Mouse (Mus musculus): ENCODE data around the gene Cox6b2.

Gene Cox6b2

DNA sequence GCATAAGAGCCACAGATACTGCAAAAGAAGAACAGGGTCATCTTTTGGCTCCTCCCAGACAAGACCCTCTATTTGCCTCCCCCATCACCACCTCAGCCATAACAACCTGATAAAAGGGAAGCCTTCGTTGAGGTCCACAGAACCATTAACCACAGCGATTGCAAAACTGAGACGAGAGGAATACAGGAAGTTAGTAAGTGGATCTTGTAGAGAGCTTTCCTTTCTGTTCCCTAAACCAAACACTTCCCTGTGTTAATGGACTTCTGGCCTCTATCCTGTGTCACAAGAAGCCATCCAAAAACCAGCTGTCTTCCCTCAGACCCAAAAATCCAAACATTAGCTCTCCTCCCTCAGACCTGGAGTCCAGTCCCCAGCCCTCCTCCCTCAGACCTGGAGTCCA is 28.5 kb downstream of the Cox6b2 start:
- in situ Hi-C loops (cut with MboI, MseI), result loop anchor here in 1 of 2 experiments (10.0 kb wide), 1 partner anchor 500 kb away; no protein-coding TSS in a partner anchor

DNA sequence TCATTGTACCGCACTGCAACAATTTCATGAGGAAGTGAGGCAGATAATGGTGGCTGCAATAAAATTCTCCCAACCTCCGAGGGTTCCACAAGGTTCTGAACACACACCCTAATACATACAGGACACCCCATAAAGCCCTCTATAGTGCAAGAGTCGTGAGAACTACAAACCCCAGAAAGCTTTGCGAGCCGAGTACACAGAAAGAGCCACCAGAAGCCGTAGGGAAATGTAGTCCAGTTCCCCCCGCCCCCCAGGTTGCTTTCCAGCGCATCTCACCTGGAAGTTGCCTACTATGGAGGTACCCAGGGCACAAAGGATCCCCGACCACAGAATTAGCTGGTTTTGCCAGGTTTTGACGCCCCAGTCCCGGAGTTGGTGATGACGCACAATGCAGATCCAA is 29.4 kb downstream of the Cox6b2 start:
- in situ Hi-C loops (cut with MboI, MseI), result loop anchor here in 1 of 2 experiments (10.0 kb wide), 1 partner anchor 499 kb away; no protein-coding TSS in a partner anchor

DNA sequence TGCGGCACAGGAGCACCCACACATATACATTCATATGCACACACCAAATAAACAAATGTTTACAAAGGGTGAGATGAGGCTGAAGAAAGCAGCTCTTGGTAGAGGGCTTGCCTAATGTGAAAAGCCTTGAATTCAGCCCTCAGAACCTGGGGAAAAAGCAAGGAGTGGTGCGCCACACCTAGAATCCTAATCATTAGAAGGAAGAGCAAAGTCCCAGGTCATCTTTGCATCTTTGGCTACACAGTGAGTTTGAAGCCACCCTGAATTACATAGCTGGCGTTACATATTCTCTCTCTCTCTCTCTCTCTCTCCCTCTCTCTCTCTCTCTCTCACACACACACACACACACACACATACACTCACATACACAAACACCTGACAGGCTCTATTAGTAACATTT is 33.6 kb downstream of the Cox6b2 start:
- in situ Hi-C loops (cut with MboI, MseI), result no loop called here

DNA sequence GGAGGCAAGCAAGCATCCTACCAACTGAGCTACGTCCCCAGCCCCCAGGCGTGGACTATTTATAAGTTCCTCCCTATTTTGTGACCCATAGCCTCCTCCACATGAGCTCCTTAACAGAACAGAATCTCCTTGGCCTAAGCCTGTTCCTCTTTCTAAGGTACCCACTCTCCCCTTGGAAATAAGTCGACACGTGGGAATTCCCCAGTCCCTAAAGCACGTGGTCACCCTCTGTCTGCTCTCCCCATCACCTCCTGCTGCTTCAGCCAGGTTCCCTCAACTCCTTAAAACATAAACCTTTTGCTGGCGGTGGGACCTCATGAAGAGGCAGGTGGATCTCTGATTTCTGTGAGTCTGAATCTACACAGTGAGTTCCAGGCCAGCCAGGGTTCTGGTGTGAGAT is 35.9 kb downstream of the Cox6b2 start:
- in situ Hi-C loops (cut with MboI, MseI), result no loop called here

DNA sequence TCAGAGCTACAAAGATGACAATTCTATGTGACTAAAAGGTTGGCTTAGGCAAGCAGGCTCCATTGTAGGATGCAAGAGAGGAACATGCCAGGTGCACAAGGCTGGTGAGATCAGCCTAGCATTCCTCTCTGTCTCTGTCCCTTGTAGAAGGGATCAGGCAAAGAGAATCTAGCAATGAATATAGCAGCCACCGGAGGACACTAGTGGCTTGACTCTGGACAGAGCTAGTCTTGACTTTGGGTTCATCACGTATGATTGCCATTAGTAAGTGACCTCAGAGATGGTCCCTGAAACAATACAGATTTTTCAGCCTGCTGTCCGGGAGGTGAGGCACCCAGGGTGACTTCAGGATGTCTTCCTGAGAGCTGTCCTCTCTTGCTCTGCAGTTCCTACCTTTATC is 40.3 kb downstream of the Cox6b2 start:
- in situ Hi-C loops (cut with MboI, MseI), result loop anchor here in 1 of 2 experiments (5.0 kb wide), 1 partner anchor 185 kb away; no protein-coding TSS in a partner anchor

DNA sequence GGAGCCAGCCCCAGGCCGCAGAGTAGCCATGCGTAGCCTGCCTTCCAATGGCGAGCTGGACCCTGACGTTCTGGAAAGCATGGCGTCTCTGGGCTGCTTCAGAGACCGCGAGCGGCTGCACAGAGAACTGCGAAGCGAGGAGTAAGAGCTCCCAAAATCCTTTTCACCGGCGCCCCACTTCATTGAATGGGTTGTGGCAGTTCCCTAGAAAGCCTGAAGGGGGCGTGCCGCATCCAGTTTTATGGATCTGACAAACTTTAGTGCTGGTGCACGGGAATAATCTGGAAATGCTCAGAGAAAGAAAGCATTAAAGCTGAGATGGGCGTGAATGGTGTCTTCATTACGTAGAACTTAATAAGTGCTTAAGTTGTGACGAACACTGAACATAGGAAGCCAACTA is 47.8 kb downstream of the Cox6b2 start:
- in situ Hi-C loops (cut with MboI, MseI), result no loop called here

DNA sequence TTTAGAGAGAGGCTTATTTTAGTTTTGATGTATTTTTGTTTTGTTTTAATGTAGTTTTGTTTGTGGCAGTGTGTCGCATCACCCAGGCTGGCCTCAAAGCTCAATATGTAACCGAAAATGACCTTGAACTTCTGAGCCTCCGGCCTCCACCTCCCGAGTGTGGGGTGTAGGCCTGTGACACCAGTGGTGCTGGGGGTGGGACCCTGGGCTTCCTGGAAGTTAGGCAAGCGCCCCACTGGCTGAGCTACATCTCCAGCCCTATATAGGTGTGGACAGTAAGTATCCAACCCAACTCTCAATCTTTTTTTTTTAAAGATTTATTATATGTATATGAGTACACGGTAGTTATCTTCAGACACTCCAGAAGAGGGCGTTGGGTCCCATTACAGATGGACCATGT is 49.7 kb downstream of the Cox6b2 start:
- in situ Hi-C loops (cut with MboI, MseI), result no loop called here

DNA sequence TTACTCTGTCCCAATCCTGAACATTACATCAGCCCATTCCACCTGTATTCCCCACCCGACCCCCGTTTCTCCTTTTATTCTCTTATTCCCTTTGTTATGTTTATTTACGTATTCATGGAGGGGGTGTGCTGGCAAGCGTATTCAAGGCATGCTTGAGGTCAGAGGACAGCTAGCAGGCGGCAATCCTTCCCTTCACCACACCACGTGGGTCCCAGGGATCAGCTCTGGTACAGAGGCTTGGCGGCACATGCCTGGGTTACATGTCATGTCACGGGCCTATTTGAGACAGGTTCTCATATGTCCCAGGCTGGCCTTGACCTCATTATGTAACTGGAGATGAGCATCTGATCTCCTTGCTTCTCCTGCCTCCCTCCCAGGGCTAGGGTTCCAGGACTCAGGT is 50.6 kb downstream of the Cox6b2 start:
- in situ Hi-C loops (cut with MboI, MseI), result no loop called here

Measured in T-helper 17 cell (primary cell).